Mouse (Mus musculus) liver, embryonic 13.5 days (tissue): Measurements from ENCODE around the gene Vamp9. TPM values are rescaled to one million over a fixed set of nuclear protein-coding genes. Genes with fewer than 3 reads are reported as not detected.

ENCODE experiments used
- ATAC-seq: fragments of 200-750 bp; cut with Nextera tagmentation; 2 replicates; pipeline ENCODE4 v1.8.0; 2017; ENCODE audit warnings: low read depth, mild to moderate bottlenecking, moderate number of reproducible peaks, moderate library complexity
- DNase-seq: peaks from one replicate; pipeline ENCODE4 v3.0.0; 2022
- H3K27ac ChIP-seq: fragments of 300-500 bp; sonication (generic); 2 replicates; pipeline ENCODE4 v1.5.1; 2015; ENCODE audit warnings: moderate library complexity, mild to moderate bottlenecking, inconsistent platforms
- H3K27me3 ChIP-seq: fragments of 300-500 bp; sonication (generic); 2 replicates; pipeline ENCODE4 v1.6.1; 2015; ENCODE audit warnings: mild to moderate bottlenecking, inconsistent platforms
- H3K36me3 ChIP-seq: fragments of 300-500 bp; sonication (generic); 2 replicates; pipeline ENCODE4 v1.6.1; 2015; ENCODE audit warnings: mild to moderate bottlenecking, inconsistent platforms
- H3K4me1 ChIP-seq: fragments of 300-500 bp; sonication (generic); replicated peaks from 2 replicates; pipeline ENCODE4 v1.6.1; 2015; ENCODE audit warnings: inconsistent platforms
- H3K4me2 ChIP-seq: fragments of 300-500 bp; sonication (generic); 2 replicates; pipeline ENCODE4 v1.6.1; 2015; ENCODE audit warnings: inconsistent platforms, mild to moderate bottlenecking, moderate library complexity
- H3K4me3 ChIP-seq: fragments of 300-500 bp; sonication (generic); replicated peaks from 2 replicates; pipeline ENCODE4 v1.5.1; 2015; ENCODE audit warnings: mild to moderate bottlenecking, inconsistent platforms
- H3K9ac ChIP-seq: fragments of 300-500 bp; sonication (generic); 2 replicates; pipeline ENCODE4 v1.6.1; 2015; ENCODE audit warnings: mild to moderate bottlenecking, inconsistent platforms
- H3K9me3 ChIP-seq: fragments of 300-500 bp; sonication (generic); replicated peaks from 2 replicates; pipeline ENCODE4 v1.6.1; 2016; ENCODE audit warnings: inconsistent platforms
- WGBS: fragments of 180-500 bp; shearing (Covaris S2); methylation state at CpG from one replicate; pipeline ENCODE4 v1.1.7; 2015; ENCODE audit not compliant: insufficient replicate concordance; 5-methylcytosine and 5-hydroxymethylcytosine counted together
- polyA plus RNA-seq: library from polyadenylated mRNA; unstranded; fragments of >200 nt; fragmentation: Nextera tagmentation; extraction: Ambion mirVana; gene quantifications from 2 replicates; pipeline ENCODE4 v1.2.1, GENCODE M21; 2015

The Vamp9 gene
- polyA plus RNA-seq, 1 experiment from 2014 or later, result not detected

- Histone ChIP-seq H3K4me3 (no peak overlapping the region), H3K36me3 (no peaks in the 10 kb centered on the region), H3K4me1 (no peaks in the 10 kb centered on the region), H3K27me3 (no peaks in the 10 kb centered on the region), H3K27ac (no peak overlapping the region), H3K9ac (no peak overlapping the region), H3K9me3 (no peaks in the 10 kb centered on the region), H3K4me2 (no peak overlapping the region)
- no peak for ATAC-seq
- DNase-seq, result no peak
- WGBS, result 32% methylated on average over 1 of the region's 1 CpGs
These were observed 18.9 kb upstream of the Vamp9 start for GRCm38 (mm10) chr5:99887133-99887532.

- Histone ChIP-seq H3K4me2 (no peak overlapping the region), H3K9ac (no peak overlapping the region), H3K27ac (no peak overlapping the region), H3K4me3 (no peak overlapping the region), H3K4me1 (no peaks in the 10 kb centered on the region), H3K27me3 (no peaks in the 10 kb centered on the region), H3K36me3 (no peaks in the 10 kb centered on the region), H3K9me3 (no peaks in the 10 kb centered on the region)
- WGBS, result 54% methylated on average over 12 of the region's 12 CpGs
- ATAC-seq (no peak), DNase-seq (no peak)
These were observed 14.3 kb upstream of the Vamp9 start for GRCm38 (mm10) chr5:99891516-99892441.

GRCm38 (mm10) chr5:99900041-99900440 is 6.0 kb upstream of the Vamp9 start:
- Histone ChIP-seq H3K4me1 (no peaks in the 10 kb centered on the region), H3K9me3 (no peaks in the 10 kb centered on the region)
- ATAC-seq, result no peak

GRCm38 (mm10) chr5:99905731-99906130 is 323 bp upstream of the Vamp9 start:
- no peaks in the 10 kb centered on the region for H3K36me3 ChIP-seq
- no peak overlapping the region for H3K9ac ChIP-seq
- H3K4me3 ChIP-seq, result peak overlapping the region; percentile 57; the same call in 1 of the 2 replicates
- H3K27ac ChIP-seq, result no peak overlapping the region
- H3K27me3 ChIP-seq, result no peaks in the 10 kb centered on the region
- DNase-seq (no peak), ATAC-seq (no peak)
- peak overlapping the region; percentile 70 for H3K4me2 ChIP-seq
- 57% methylated on average over 7 of the region's 7 CpGs for WGBS
- no peaks in the 10 kb centered on the region for H3K9me3 ChIP-seq
- peaks cover 9% of the 10 kb centered on the region for H3K4me1 ChIP-seq

More at GRCm38 (mm10) chr5:99900041-99900440, 6.0 kb upstream of the Vamp9 start:
- Histone ChIP-seq H3K4me2 (no peak overlapping the region), H3K36me3 (no peaks in the 10 kb centered on the region), H3K9ac (no peak overlapping the region), H3K27ac (no peak overlapping the region), H3K27me3 (no peaks in the 10 kb centered on the region), H3K4me3 (no peak overlapping the region)
- WGBS, result 10% methylated on average over 6 of the region's 6 CpGs
- no peak for DNase-seq

GRCm38 (mm10) chr5:99915494-99915893 is 9.4 kb downstream of the Vamp9 start:
- H3K4me2 ChIP-seq, result no peak overlapping the region
- H3K4me1 ChIP-seq, result no peaks in the 10 kb centered on the region
- H3K9ac ChIP-seq, result no peak overlapping the region
- H3K4me3 ChIP-seq, result no peak overlapping the region
- no peak for DNase-seq
- no peaks in the 10 kb centered on the region for H3K27me3 ChIP-seq
- H3K36me3 ChIP-seq, result no peaks in the 10 kb centered on the region
- H3K27ac ChIP-seq, result no peak overlapping the region
- WGBS, result 34% methylated on average over 7 of the region's 7 CpGs
- no peaks in the 10 kb centered on the region for H3K9me3 ChIP-seq
- ATAC-seq, result no peak

- H3K27me3 ChIP-seq, result no peaks in the 10 kb centered on the region
- DNase-seq (no peak), ATAC-seq (no peak)
- no peak overlapping the region for H3K9ac ChIP-seq
- no peaks in the 10 kb centered on the region for H3K9me3 ChIP-seq
- no peak overlapping the region for H3K4me3 ChIP-seq
- H3K4me1 ChIP-seq, result no peaks in the 10 kb centered on the region
- no peak overlapping the region for H3K4me2 ChIP-seq
- H3K36me3 ChIP-seq, result no peaks in the 10 kb centered on the region
- WGBS, result 60% methylated on average over 8 of the region's 8 CpGs
- no peak overlapping the region for H3K27ac ChIP-seq
These were observed 16.0 kb downstream of the Vamp9 start for GRCm38 (mm10) chr5:99922033-99922432.

- Histone ChIP-seq H3K4me3 (no peak overlapping the region), H3K4me1 (no peaks in the 10 kb centered on the region), H3K9ac (no peak overlapping the region), H3K27me3 (no peaks in the 10 kb centered on the region), H3K27ac (no peak overlapping the region), H3K9me3 (no peaks in the 10 kb centered on the region), H3K36me3 (no peaks in the 10 kb centered on the region), H3K4me2 (no peak overlapping the region)
- WGBS, result 35% methylated on average over 4 of the region's 4 CpGs
- no peak for ATAC-seq
- peak; percentile 35 for DNase-seq
These were observed 21.9 kb downstream of the Vamp9 start for GRCm38 (mm10) chr5:99927951-99928350.

GRCm38 (mm10) chr5:99931910-99932309 is 25.9 kb downstream of the Vamp9 start:
- Histone ChIP-seq H3K4me3 (no peak overlapping the region), H3K4me1 (no peaks in the 10 kb centered on the region), H3K9ac (no peak overlapping the region), H3K9me3 (no peaks in the 10 kb centered on the region), H3K4me2 (no peak overlapping the region), H3K27me3 (no peaks in the 10 kb centered on the region), H3K27ac (no peak overlapping the region), H3K36me3 (no peaks in the 10 kb centered on the region)
- no peak for ATAC-seq
- DNase-seq, result no peak
- WGBS, result 58% methylated on average over 6 of the region's 6 CpGs

GRCm38 (mm10) chr5:99939440-99939839 is 33.4 kb downstream of the Vamp9 start:
- WGBS, result 66% methylated on average over 3 of the region's 3 CpGs
- Histone ChIP-seq H3K9me3 (no peaks in the 10 kb centered on the region), H3K4me2 (no peak overlapping the region), H3K27ac (no peak overlapping the region), H3K27me3 (no peaks in the 10 kb centered on the region), H3K4me3 (no peak overlapping the region), H3K36me3 (no peaks in the 10 kb centered on the region), H3K4me1 (no peaks in the 10 kb centered on the region), H3K9ac (no peak overlapping the region)
- no peak for DNase-seq
- no peak for ATAC-seq

- H3K27me3 ChIP-seq, result no peaks in the 10 kb centered on the region
- no peak overlapping the region for H3K4me3 ChIP-seq
- no peaks in the 10 kb centered on the region for H3K9me3 ChIP-seq
- H3K36me3 ChIP-seq, result peaks cover 9% of the 10 kb centered on the region; the same call in 1 of the 2 replicates
- H3K27ac ChIP-seq, result no peak overlapping the region
- no peaks in the 10 kb centered on the region for H3K4me1 ChIP-seq
- 67% methylated on average over 10 of the region's 10 CpGs for WGBS
- DNase-seq (no peak), ATAC-seq (no peak)
- H3K9ac ChIP-seq, result no peak overlapping the region
- H3K4me2 ChIP-seq, result no peak overlapping the region
These were observed 35.2 kb downstream of the Vamp9 start for GRCm38 (mm10) chr5:99941273-99941672.

GRCm38 (mm10) chr5:99941776-99942502 is 35.9 kb downstream of the Vamp9 start:
- WGBS, result 70% methylated on average over 10 of the region's 10 CpGs
- Histone ChIP-seq H3K4me3 (no peak overlapping the region), H3K36me3 (peaks cover 9% of the 10 kb centered on the region; the same call in 1 of the 2 replicates), H3K9ac (no peak overlapping the region), H3K4me1 (no peaks in the 10 kb centered on the region), H3K9me3 (no peaks in the 10 kb centered on the region), H3K4me2 (no peak overlapping the region), H3K27ac (no peak overlapping the region), H3K27me3 (no peaks in the 10 kb centered on the region)
- DNase-seq, result no peak
- ATAC-seq, result no peak
